ENCODE assay signal across 12 mouse cellular contexts in genomic region chr12:3377190-3377589, GRCm38 (mm10). TPM values are rescaled to one million over a fixed set of nuclear protein-coding genes. Genes with fewer than 3 reads are reported as not detected.
A peak's percentile ranks its signal among the peaks of the same experiment; 100 is the strongest.
DNase-seq lines count a peak whose midpoint lies in the region; TF ChIP-seq lines count a peak whose summit lies in the region.
"Had no signal": no experiment of that assay in that cellular context is flagged by ENCODE, and none has a peak within 500 bp of the region (broad histone marks: within the 10 kb centered on the region; RNA-seq: fewer than 3 reads in every experiment).

No protein-coding gene starts in this region.

- no peaks in the 10 kb centered on the region for H3K4me1 ChIP-seq in lung, adult 2 months (ENCODE audit: control insufficient read depth, insufficient read depth, low read length)
- H3K4me1 ChIP-seq in E14TG2a.4 (replicated peaks; ENCODE audit: low read depth, low read length), result peaks cover 12% of the 10 kb centered on the region; the same call in 1 of the 2 replicates
- H3K4me1 ChIP-seq: intestine, embryonic 15.5 days had no signal

- no peaks in the 10 kb centered on the region for H3K9me3 ChIP-seq in E14TG2a.4 (ENCODE audit: low read length)
- H3K9me3 ChIP-seq: heart, embryonic 13.5 days; intestine, embryonic 15.5 days; megakaryocyte, embryonic 14.5 days had no signal

- no peaks in the 10 kb centered on the region for H3K36me3 ChIP-seq in E14TG2a.4 (ENCODE audit: insufficient read depth, low read length)
- H3K36me3 ChIP-seq in splenic B cell, adult 2 months (ENCODE audit: control insufficient read depth, insufficient read depth, low read length, poor library complexity, severe bottlenecking), result no peaks in the 10 kb centered on the region; the same call in 1 of the 2 replicates
- H3K36me3 ChIP-seq: intestine, embryonic 15.5 days had no signal

- H3K27me3 ChIP-seq in E14TG2a.4 (ENCODE audit: insufficient read depth, low read length), result no peaks in the 10 kb centered on the region
- no peaks in the 10 kb centered on the region for H3K27me3 ChIP-seq in splenic B cell, adult 2 months (ENCODE audit: control insufficient read depth, insufficient read depth, low read length, poor library complexity, severe bottlenecking)
- H3K27me3 ChIP-seq: heart, embryonic 13.5 days; intestine, embryonic 15.5 days; megakaryocyte, embryonic 14.5 days had no signal

- no peak for TF ChIP-seq POLR2A in lung, adult 2 months (IDR thresholded peaks at IDR 0.05; ENCODE audit: borderline replicate concordance, extremely low read depth, low read depth, low read length)

- DNase-seq in lung, adult 2 months, result no peak
- no peak for DNase-seq in lung, postnatal 25 days (ENCODE audit: low spot score)
- peak; percentile 66 for DNase-seq in ZHBTc4 (ENCODE audit: low read depth, low spot score)
- DNase-seq in splenic B cell, adult 2 months (ENCODE audit: low read depth, low spot score), result peak; percentile 56
- DNase-seq in right cerebral cortex, postnatal 14 days, result no peak
- DNase-seq in cerebellum, adult 9-11 months, result no peak
- no peak for DNase-seq in frontal cortex, postnatal 10 days (ENCODE audit: low spot score in 2 of 2)
- DNase-seq: adrenal gland, adult 8-10 months had no signal

- peak; percentile 14; the same call in 1 of the 2 replicates for TF ChIP-seq CTCF in lung, adult 2 months (IDR thresholded peaks at IDR 0.05; ENCODE audit: insufficient read depth, low read length)
- peak; percentile 45 for TF ChIP-seq CTCF in E14TG2a.4 (conservative IDR thresholded peaks at IDR 0.05; ENCODE audit: low read length)

- 36% methylated on average over 3 of the region's 3 CpGs for WGBS in lung, adult 2 months

- H3K4me3 ChIP-seq in lung, adult 2 months (replicated peaks; ENCODE audit: extremely low read depth, low read depth, low read length), result no peak overlapping the region
- no peak overlapping the region for H3K4me3 ChIP-seq in E14TG2a.4 (replicated peaks; ENCODE audit: low read length)
- H3K4me3 ChIP-seq: heart, embryonic 13.5 days; intestine, embryonic 15.5 days; megakaryocyte, embryonic 14.5 days had no signal

RNA-seq across cellular contexts. Expression of gene Kif3c, which starts 12.3 kb away (rescaled TPM):
- polyA plus RNA-seq in lung, adult 2 months (2012; rRNA removed), result 6.6 and 12.2 TPM in 2 replicates

RNA-seq across cellular contexts. Expression of gene Asxl2, which starts 49.5 kb away (rescaled TPM):
- 6.4 and 6.5 TPM in 2 replicates for polyA plus RNA-seq in lung, adult 2 months (2012; rRNA removed)

Comparison
In these comparisons a context has a peak if more than half of its experiments do, and no peak if none do; other contexts are left out.
1. DNase-seq: peak in ZHBTc4 (single experiment) and splenic B cell, adult 2 months (single experiment); none in lung, adult 2 months (single experiment), lung, postnatal 25 days (single experiment), right cerebral cortex, postnatal 14 days (single experiment), cerebellum, adult 9-11 months (single experiment) and frontal cortex, postnatal 10 days (0 of 2).